Mouse (Mus musculus): ENCODE data around the gene Krtcap3. TPM values are rescaled to one million over a fixed set of nuclear protein-coding genes. Genes with fewer than 3 reads are reported as not detected.

Krtcap3 gene
- polyA plus RNA-seq, 1 experiment from 2014 or later = 2.1 TPM

DNA sequence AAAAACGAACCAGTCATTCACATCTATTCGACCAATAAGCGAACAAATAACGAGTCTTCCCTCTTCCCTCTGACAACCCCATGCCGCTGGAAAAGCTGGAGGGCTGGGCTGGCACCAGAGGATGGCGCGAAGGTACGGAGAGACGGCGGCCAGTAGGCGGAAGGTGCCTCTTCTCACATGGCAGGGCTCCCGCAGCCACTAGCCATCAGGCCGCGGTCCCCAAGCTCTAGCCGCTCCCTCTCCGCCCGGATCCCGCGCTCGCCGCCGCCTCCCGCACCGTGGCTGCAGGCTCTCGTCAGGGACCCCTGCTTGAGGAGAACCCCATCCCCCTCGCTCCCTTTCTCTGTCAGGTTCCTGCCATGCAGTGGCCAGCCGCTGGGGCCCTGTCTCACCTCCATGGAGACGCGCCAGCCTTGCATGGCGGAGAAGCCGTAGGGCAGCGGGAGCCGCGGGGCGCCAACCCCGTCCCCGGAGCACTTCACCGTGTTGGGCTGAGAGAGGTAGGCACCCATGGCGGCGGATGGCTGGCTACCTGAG is 31.5 kb upstream of the Krtcap3 start:
- no peaks in the 10 kb centered on the region for H3K9me3 ChIP-seq (replicated peaks; ENCODE audit: control insufficient read depth, low read length, poor library complexity, severe bottlenecking)
- peak overlapping the region; percentile 94 for H3K9ac ChIP-seq (ENCODE audit: low read depth, low read length)
- H3K36me3 ChIP-seq (ENCODE audit: control insufficient read depth, insufficient read depth, low read length) = no peaks in the 10 kb centered on the region
- H3K4me3 ChIP-seq (ENCODE audit: low read depth, low read length) = peak overlapping the region; percentile 99
- H3K4me1 ChIP-seq (ENCODE audit: control insufficient read depth, insufficient read depth, low read length) = peaks cover 23% of the 10 kb centered on the region
- peak overlapping the region; percentile 93 for H3K27ac ChIP-seq (ENCODE audit: low read length)
- H3K4me2 ChIP-seq (ENCODE audit: low read length) = peak overlapping the region; percentile 57
- no peak; the same call in 1 of the 2 replicates for ATAC-seq
- 0% methylated on average over 38 of the region's 40 CpGs for WGBS
- no peaks in the 10 kb centered on the region for H3K27me3 ChIP-seq (ENCODE audit: control insufficient read depth, insufficient read depth, low read depth, low read length)

DNA sequence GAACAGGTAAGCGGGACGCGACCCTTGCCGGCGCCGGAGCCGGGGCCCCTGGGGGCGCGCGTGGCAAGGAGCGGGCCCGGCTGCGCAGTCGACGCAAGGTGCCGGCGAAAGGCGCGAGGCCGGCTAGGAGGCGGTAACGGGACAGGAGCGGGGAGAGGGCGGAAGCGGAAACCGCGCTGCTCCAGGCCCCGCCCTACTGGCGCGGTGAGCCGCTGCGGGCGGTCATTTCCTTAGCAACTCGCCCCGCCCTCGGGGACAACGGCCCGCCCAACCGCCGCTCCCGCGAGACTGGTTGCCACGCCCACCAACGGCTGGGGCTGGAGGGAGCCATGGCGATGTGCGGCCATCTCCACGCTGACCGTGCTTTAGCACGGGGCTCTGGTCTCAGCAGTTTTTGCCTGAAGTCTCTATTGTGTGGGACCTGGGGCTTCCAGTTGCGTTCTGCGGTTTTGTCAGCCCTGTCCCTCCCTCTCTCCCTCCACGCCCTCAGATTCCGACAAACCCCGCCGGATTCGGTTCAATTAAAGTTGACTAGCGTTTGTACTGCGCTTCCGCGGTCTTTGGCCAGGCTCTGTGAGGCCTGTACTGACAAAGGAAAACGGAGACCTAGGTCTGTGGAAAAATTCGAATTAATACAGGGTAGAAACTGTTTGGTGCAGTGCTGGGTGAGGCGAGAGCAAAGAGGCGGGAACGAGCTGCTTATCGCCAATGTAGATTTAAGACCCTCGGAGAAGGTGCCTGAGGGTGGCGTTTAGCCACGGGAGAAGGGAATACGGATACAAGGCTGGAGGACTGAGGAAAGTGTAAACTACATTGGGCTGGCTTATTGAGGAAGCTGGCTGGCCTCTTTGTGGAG is 30.8 kb upstream of the Krtcap3 start, which contains the start of gene Ppm1g:
Gene Ppm1g, minus strand, starts transcription at position 240 of the 856 bp plus-strand sequence.
- Histone ChIP-seq H3K9ac (ENCODE audit: low read depth, low read length) (peak within 1 kb of the TSS; percentile 94), H3K36me3 (ENCODE audit: control insufficient read depth, insufficient read depth, low read length) (no peaks in the 10 kb centered on the region)
- ATAC-seq = peak; percentile 93

DNA sequence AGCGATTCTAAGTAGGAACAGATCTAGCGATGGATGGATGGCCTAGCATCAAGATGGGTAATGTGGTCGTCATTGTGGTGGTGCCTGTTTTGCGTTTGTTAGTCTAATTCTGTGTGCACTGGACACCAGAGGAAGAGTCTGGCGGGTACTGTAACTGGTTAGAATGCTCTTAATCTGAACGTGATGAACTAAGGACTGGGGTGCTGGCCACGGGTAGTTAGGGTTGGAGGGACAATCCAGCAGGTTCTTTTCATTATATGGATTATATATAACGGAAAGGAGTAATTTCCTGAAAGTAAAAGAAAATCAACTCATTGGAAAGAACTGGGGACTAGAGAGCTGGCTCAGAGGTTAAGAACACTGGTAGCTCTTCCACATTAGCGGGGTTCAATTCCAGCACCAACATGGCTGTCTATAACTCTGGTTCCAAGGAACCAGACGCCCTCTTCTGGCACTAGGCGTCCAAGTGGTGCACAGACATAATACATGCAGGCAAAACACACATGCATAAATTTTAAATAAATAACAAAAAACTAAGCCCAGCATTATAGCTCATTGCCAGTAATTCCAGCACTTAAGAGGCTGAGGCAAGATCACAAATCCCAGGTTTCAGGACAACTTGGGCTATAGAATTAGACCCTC is 30.1 kb upstream of the Krtcap3 start:
- ATAC-seq = peak; percentile 56
- WGBS = 9% methylated on average over 11 of the region's 11 CpGs
- Histone ChIP-seq H3K36me3 (ENCODE audit: control insufficient read depth, insufficient read depth, low read length) (no peaks in the 10 kb centered on the region), H3K4me3 (ENCODE audit: low read depth, low read length) (peak overlapping the region; percentile 99), H3K4me2 (ENCODE audit: low read length) (peak overlapping the region; percentile 57), H3K27ac (ENCODE audit: low read length) (peak overlapping the region; percentile 93), H3K27me3 (ENCODE audit: control insufficient read depth, insufficient read depth, low read depth, low read length) (no peaks in the 10 kb centered on the region), H3K4me1 (ENCODE audit: control insufficient read depth, insufficient read depth, low read length) (peaks cover 23% of the 10 kb centered on the region), H3K9ac (ENCODE audit: low read depth, low read length) (peak overlapping the region; percentile 78), H3K9me3 (replicated peaks; ENCODE audit: control insufficient read depth, low read length, poor library complexity, severe bottlenecking) (no peaks in the 10 kb centered on the region)

More for the DNA sequence above, 30.8 kb upstream of the Krtcap3 start, which contains the start of gene Ppm1g:
- H3K4me2 ChIP-seq (ENCODE audit: low read length) = peak within 1 kb of the TSS; percentile 57
- H3K27me3 ChIP-seq (ENCODE audit: control insufficient read depth, insufficient read depth, low read depth, low read length) = no peaks in the 10 kb centered on the region
- under 1% methylated on average over 67 of the region's 70 CpGs for WGBS
- peaks cover 23% of the 10 kb centered on the region for H3K4me1 ChIP-seq (ENCODE audit: control insufficient read depth, insufficient read depth, low read length)
- H3K27ac ChIP-seq (ENCODE audit: low read length) = peak within 1 kb of the TSS; percentile 93
- peak within 1 kb of the TSS; percentile 99 for H3K4me3 ChIP-seq (ENCODE audit: low read depth, low read length)
- no peaks in the 10 kb centered on the region for H3K9me3 ChIP-seq (replicated peaks; ENCODE audit: control insufficient read depth, low read length, poor library complexity, severe bottlenecking)

DNA sequence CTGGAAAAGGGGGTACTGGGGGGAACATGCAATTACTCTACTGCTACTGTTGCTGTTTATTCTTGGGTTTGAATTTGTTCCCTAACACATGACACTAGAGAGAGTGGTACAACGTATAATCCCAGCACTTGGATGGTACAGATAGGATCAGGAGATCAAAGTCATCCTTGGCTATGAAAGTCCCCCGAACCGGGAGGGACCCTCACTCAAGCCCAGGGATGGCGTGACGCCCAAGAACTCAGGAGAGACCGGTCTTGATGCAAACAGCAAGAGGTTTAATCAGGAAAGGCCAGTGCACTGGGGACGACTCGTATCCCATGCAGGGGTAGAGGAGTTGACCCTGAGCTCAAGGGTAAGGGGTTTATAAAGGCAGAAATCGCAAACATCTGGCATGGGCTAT is 28.8 kb upstream of the Krtcap3 start:
- Histone ChIP-seq H3K27me3 (ENCODE audit: control insufficient read depth, insufficient read depth, low read depth, low read length) (no peaks in the 10 kb centered on the region), H3K27ac (ENCODE audit: low read length) (no peak overlapping the region), H3K4me1 (ENCODE audit: control insufficient read depth, insufficient read depth, low read length) (peaks cover 21% of the 10 kb centered on the region), H3K9ac (ENCODE audit: low read depth, low read length) (no peak overlapping the region), H3K9me3 (replicated peaks; ENCODE audit: control insufficient read depth, low read length, poor library complexity, severe bottlenecking) (no peaks in the 10 kb centered on the region), H3K36me3 (ENCODE audit: control insufficient read depth, insufficient read depth, low read length) (no peaks in the 10 kb centered on the region), H3K4me3 (ENCODE audit: low read depth, low read length) (no peak overlapping the region), H3K4me2 (ENCODE audit: low read length) (no peak overlapping the region)
- 98% methylated on average over 9 of the region's 9 CpGs for WGBS
- ATAC-seq = no peak

DNA sequence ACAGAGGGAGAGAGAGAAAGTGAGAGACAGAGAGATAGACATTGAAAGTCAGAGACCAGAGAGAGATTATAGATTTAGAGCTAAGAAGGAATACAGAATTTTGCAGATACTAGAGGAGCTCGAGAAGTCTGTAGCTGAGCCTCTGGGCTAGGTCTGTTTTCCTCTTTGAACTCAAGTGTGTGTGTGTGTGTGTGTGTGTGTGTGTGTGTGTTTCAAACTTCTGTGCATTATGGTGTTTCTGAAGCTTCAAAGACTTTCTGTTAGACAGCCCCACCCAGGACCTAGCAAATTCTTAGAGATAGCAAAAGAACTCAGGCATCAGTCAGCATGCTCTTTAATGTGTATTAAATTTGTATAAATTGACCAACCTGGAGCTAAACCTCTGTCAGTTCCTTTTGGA is 24.9 kb upstream of the Krtcap3 start:
- 70% methylated on average over 1 of the region's 1 CpGs for WGBS
- Histone ChIP-seq H3K27ac (ENCODE audit: low read length) (no peak overlapping the region), H3K4me1 (ENCODE audit: control insufficient read depth, insufficient read depth, low read length) (peaks cover 8% of the 10 kb centered on the region; the same call in 1 of the 2 replicates), H3K36me3 (ENCODE audit: control insufficient read depth, insufficient read depth, low read length) (no peaks in the 10 kb centered on the region), H3K9ac (ENCODE audit: low read depth, low read length) (no peak overlapping the region), H3K4me2 (ENCODE audit: low read length) (no peak overlapping the region), H3K9me3 (replicated peaks; ENCODE audit: control insufficient read depth, low read length, poor library complexity, severe bottlenecking) (no peaks in the 10 kb centered on the region), H3K4me3 (ENCODE audit: low read depth, low read length) (no peak overlapping the region), H3K27me3 (ENCODE audit: control insufficient read depth, insufficient read depth, low read depth, low read length) (no peaks in the 10 kb centered on the region)
- no peak for ATAC-seq

DNA sequence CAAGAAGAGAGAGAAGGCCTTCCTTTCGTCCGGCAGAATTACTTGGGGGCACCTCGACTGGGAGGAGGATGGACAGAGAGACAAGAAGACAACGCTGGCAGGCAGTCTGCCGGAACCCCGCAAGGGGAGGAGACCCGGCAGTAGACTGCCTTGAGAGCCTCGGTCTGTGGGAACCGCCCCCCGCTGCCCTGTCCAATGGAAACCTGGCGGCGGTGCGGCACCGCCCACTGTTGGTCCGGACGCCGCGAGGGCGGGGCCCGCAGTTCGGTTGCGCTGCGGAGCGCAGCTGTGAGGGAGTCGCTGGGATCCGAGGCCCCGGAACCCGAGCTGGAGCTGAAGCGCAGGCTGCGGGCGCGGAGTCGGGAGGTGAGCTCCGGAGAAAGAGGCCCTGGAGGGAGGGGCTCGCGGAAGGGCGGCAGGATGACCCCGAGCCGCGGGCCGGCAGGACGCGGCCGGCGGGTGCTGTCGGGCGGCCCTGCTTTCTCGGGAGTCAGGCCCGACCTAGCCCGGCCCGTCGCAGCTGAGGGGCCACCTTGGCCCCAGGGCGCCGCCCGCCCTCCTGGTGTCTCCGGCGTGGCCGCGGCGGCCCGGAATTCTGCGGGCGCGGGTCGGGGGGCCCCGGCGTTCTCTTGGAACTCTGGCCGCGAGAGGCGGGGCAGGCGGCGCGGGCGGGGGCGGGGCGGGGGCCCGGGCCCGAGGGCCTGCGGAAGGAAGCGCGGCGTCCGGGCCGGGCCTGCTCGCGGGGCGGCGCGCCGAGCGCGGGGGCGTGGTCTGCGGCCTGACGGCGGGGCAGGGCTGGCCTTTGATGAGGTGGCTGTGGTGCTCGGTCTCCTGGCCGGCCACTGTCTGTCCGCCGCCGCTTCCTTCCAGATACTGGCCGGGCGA is 10.6 kb upstream of the Krtcap3 start, which contains the start of the genes Nrbp1 and Gm9970:
Gene Nrbp1, plus strand, starts transcription at position 228 of the 885 bp plus-strand sequence.
Gene Gm9970, minus strand, starts transcription at position 596 of the 885 bp plus-strand sequence.
- H3K4me3 ChIP-seq (ENCODE audit: low read depth, low read length) = peak within 1 kb of the TSS; percentile 92
- peak; percentile 99 for ATAC-seq
- H3K9me3 ChIP-seq (replicated peaks; ENCODE audit: control insufficient read depth, low read length, poor library complexity, severe bottlenecking) = no peaks in the 10 kb centered on the region; the same call in 1 of the 2 replicates
- no peaks in the 10 kb centered on the region for H3K27me3 ChIP-seq (ENCODE audit: control insufficient read depth, insufficient read depth, low read depth, low read length)
- peak within 1 kb of the TSS; percentile 97 for H3K27ac ChIP-seq (ENCODE audit: low read length)
- 0% methylated on average over 66 of the region's 103 CpGs for WGBS
- H3K4me2 ChIP-seq (ENCODE audit: low read length) = peak within 1 kb of the TSS; percentile 80
- H3K36me3 ChIP-seq (ENCODE audit: control insufficient read depth, insufficient read depth, low read length) = peaks cover 21% of the 10 kb centered on the region
- H3K9ac ChIP-seq (ENCODE audit: low read depth, low read length) = peak within 1 kb of the TSS; percentile 93
- peaks cover 8% of the 10 kb centered on the region for H3K4me1 ChIP-seq (ENCODE audit: control insufficient read depth, insufficient read depth, low read length)

DNA sequence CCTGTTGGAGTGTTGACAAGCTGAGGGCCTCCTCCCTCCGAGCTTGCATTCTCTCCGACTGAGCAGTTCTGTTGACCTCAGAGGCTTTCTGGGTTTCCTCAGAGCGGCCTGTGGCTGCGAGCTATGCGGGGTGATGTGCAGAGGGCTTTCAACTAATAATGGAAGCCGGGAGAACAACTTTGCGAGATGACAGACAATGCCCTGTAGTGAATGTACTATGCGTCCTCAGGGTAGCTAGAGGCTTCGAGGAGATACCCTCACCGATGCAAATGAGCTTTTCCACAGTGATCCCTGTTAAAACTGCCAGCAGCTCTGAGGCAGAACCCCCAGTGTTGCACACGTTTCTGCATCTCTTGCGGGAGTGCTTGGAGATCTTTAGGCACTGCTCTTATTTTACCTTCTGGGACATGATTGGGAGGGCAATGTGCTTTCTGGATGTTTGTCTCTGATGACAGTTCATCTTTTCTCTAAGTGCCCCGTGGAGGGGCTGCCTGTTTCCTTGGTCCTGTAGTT is 9.9 kb upstream of the Krtcap3 start:
- ATAC-seq = no peak; the same call in 1 of the 2 replicates
- under 1% methylated on average over 13 of the region's 13 CpGs for WGBS
- H3K27ac ChIP-seq (ENCODE audit: low read length) = peak overlapping the region; percentile 97

DNA sequence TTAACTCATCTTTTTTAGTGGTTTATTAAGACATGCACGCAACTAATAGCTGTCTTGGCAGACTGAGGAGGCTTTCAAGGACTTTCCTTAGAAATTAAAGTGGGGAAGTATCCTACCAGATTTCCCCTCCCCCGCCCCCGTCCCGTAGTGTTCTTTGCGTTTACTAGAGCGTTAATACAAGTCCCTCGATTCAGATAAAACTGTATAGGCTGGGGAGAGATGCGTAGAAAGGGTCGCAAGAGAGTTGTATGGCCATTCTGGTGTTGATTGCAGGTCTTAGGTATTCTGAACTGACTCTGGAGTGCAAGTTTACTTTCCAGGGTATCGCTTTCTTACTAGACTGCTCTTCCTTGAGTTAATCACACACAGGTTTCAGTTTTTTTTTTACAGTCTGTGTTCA is 9.3 kb upstream of the Krtcap3 start:
- Histone ChIP-seq H3K36me3 (ENCODE audit: control insufficient read depth, insufficient read depth, low read length) (peaks cover 27% of the 10 kb centered on the region), H3K27me3 (ENCODE audit: control insufficient read depth, insufficient read depth, low read depth, low read length) (no peaks in the 10 kb centered on the region), H3K9me3 (replicated peaks; ENCODE audit: control insufficient read depth, low read length, poor library complexity, severe bottlenecking) (no peaks in the 10 kb centered on the region), H3K4me3 (ENCODE audit: low read depth, low read length) (peak overlapping the region; percentile 92), H3K27ac (ENCODE audit: low read length) (no peak overlapping the region), H3K9ac (ENCODE audit: low read depth, low read length) (peak overlapping the region; percentile 93), H3K4me2 (ENCODE audit: low read length) (peak overlapping the region; percentile 80), H3K4me1 (ENCODE audit: control insufficient read depth, insufficient read depth, low read length) (peaks cover 8% of the 10 kb centered on the region)
- 19% methylated on average over 10 of the region's 10 CpGs for WGBS
- no peak for ATAC-seq

More for the DNA sequence above, 9.9 kb upstream of the Krtcap3 start:
- Histone ChIP-seq H3K27me3 (ENCODE audit: control insufficient read depth, insufficient read depth, low read depth, low read length) (no peaks in the 10 kb centered on the region), H3K9ac (ENCODE audit: low read depth, low read length) (peak overlapping the region; percentile 93), H3K9me3 (replicated peaks; ENCODE audit: control insufficient read depth, low read length, poor library complexity, severe bottlenecking) (no peaks in the 10 kb centered on the region; the same call in 1 of the 2 replicates), H3K4me3 (ENCODE audit: low read depth, low read length) (peak overlapping the region; percentile 92), H3K4me2 (ENCODE audit: low read length) (peak overlapping the region; percentile 80), H3K36me3 (ENCODE audit: control insufficient read depth, insufficient read depth, low read length) (peaks cover 27% of the 10 kb centered on the region), H3K4me1 (ENCODE audit: control insufficient read depth, insufficient read depth, low read length) (peaks cover 8% of the 10 kb centered on the region)
